Mouse (Mus musculus): ENCODE results near the gene Spata33. TPM values are rescaled to one million over a fixed set of nuclear protein-coding genes. Genes with fewer than 3 reads are reported as not detected.

Gene Spata33
- total RNA-seq, 1 experiment, result 1.2 TPM

GRCm38 (mm10) chr8:123213118-123213772 is 613 bp downstream of the Spata33 start:
- peak overlapping the region; percentile 62 to 95 for H3K4me3 ChIP-seq (ENCODE audit: insufficient read depth in 1 of 2, low read depth in 1 of 2, low read length in 2 of 2, poor library complexity in 1 of 2, severe bottlenecking in 1 of 2)
- H3K9ac ChIP-seq (ENCODE audit: insufficient read depth, low read depth, low read length, poor library complexity, severe bottlenecking), result peak overlapping the region; percentile 58
- H3K4me1 ChIP-seq (ENCODE audit: control insufficient read depth in 2 of 2, insufficient read depth in 2 of 2, low read length in 2 of 2, poor library complexity in 1 of 2), result peaks cover 2 to 3% of the 10 kb centered on the region in 2 experiments; a peak in 2 of 4 replicates
- peaks cover 15% of the 10 kb centered on the region for H3K36me3 ChIP-seq (ENCODE audit: control insufficient read depth, insufficient read depth, low read length, poor library complexity, severe bottlenecking)
- no peak for DNase-seq (ENCODE audit: low read depth, low spot score)
- no peaks in the 10 kb centered on the region for H3K9me3 ChIP-seq (ENCODE audit: control insufficient read depth, insufficient read depth, low read depth, low read length)
- TF ChIP-seq MAFK (IDR thresholded peaks at IDR 0.05; ENCODE audit: insufficient read depth, low read depth, low read length) (no peak), ZC3H11A (IDR thresholded peaks at IDR 0.05; ENCODE audit: borderline replicate concordance, low read depth, low read length) (no peak), ZNF384 (IDR thresholded peaks at IDR 0.05; ENCODE audit: low read depth, low read length) (no peak), HCFC1 (IDR thresholded peaks at IDR 0.05; ENCODE audit: borderline replicate concordance, insufficient read depth, low read length) (no peak), CHD2 (IDR thresholded peaks at IDR 0.05; ENCODE audit: low read depth, low read length) (no peak)
- in situ Hi-C loops (cut with MboI; ENCODE audit: low sequenced_read_pairs in 2 of 2, unreplicated experiment in 2 of 2), result no loop called here
- no peak overlapping the region for H3K27ac ChIP-seq (ENCODE audit: insufficient read depth, low read depth, low read length, poor library complexity, severe bottlenecking)

- no peak overlapping the region for H3K9ac ChIP-seq (ENCODE audit: insufficient read depth, low read depth, low read length, poor library complexity, severe bottlenecking)
- no peak overlapping the region for H3K4me3 ChIP-seq (ENCODE audit: insufficient read depth in 1 of 2, low read depth in 1 of 2, low read length in 2 of 2, poor library complexity in 1 of 2, severe bottlenecking in 1 of 2)
- TF ChIP-seq CHD2 (IDR thresholded peaks at IDR 0.05; ENCODE audit: low read depth, low read length) (no peak), ZC3H11A (IDR thresholded peaks at IDR 0.05; ENCODE audit: borderline replicate concordance, low read depth, low read length) (no peak), ZNF384 (IDR thresholded peaks at IDR 0.05; ENCODE audit: low read depth, low read length) (no peak), HCFC1 (IDR thresholded peaks at IDR 0.05; ENCODE audit: borderline replicate concordance, insufficient read depth, low read length) (no peak), MAFK (IDR thresholded peaks at IDR 0.05; ENCODE audit: insufficient read depth, low read depth, low read length) (no peak)
- peaks cover 2 to 3% of the 10 kb centered on the region in 2 experiments; a peak in 2 of 4 replicates for H3K4me1 ChIP-seq (ENCODE audit: control insufficient read depth in 2 of 2, insufficient read depth in 2 of 2, low read length in 2 of 2, poor library complexity in 1 of 2)
- no peak overlapping the region for H3K27ac ChIP-seq (ENCODE audit: insufficient read depth, low read depth, low read length, poor library complexity, severe bottlenecking)
- DNase-seq (ENCODE audit: low read depth, low spot score), result no peak
- in situ Hi-C loops (cut with MboI; ENCODE audit: low sequenced_read_pairs in 2 of 2, unreplicated experiment in 2 of 2), result no loop called here
- no peaks in the 10 kb centered on the region for H3K9me3 ChIP-seq (ENCODE audit: control insufficient read depth, insufficient read depth, low read depth, low read length)
- H3K36me3 ChIP-seq (ENCODE audit: control insufficient read depth, insufficient read depth, low read length, poor library complexity, severe bottlenecking), result no peaks in the 10 kb centered on the region; the same call in 1 of the 2 replicates
These were observed 2.8 kb downstream of the Spata33 start for GRCm38 (mm10) chr8:123215430-123215829.

- no peaks in the 10 kb centered on the region for H3K9me3 ChIP-seq (ENCODE audit: control insufficient read depth, insufficient read depth, low read depth, low read length)
- TF ChIP-seq CHD2 (IDR thresholded peaks at IDR 0.05; ENCODE audit: low read depth, low read length), result no peak
- no peak for TF ChIP-seq ZC3H11A (IDR thresholded peaks at IDR 0.05; ENCODE audit: borderline replicate concordance, low read depth, low read length)
- no peak for TF ChIP-seq HCFC1 (IDR thresholded peaks at IDR 0.05; ENCODE audit: borderline replicate concordance, insufficient read depth, low read length)
- no peak for TF ChIP-seq MAFK (IDR thresholded peaks at IDR 0.05; ENCODE audit: insufficient read depth, low read depth, low read length)
- no peak for TF ChIP-seq ZNF384 (IDR thresholded peaks at IDR 0.05; ENCODE audit: low read depth, low read length)
- H3K27ac ChIP-seq (ENCODE audit: insufficient read depth, low read depth, low read length, poor library complexity, severe bottlenecking), result no peak overlapping the region
- H3K4me3 ChIP-seq (ENCODE audit: insufficient read depth in 1 of 2, low read depth in 1 of 2, low read length in 2 of 2, poor library complexity in 1 of 2, severe bottlenecking in 1 of 2), result no peak overlapping the region
- DNase-seq (ENCODE audit: low read depth, low spot score), result no peak
- H3K4me1 ChIP-seq (ENCODE audit: control insufficient read depth in 2 of 2, insufficient read depth in 2 of 2, low read length in 2 of 2, poor library complexity in 1 of 2), result peaks cover 2 to 3% of the 10 kb centered on the region in 2 experiments; a peak in 2 of 4 replicates
- no peak overlapping the region for H3K9ac ChIP-seq (ENCODE audit: insufficient read depth, low read depth, low read length, poor library complexity, severe bottlenecking)
- in situ Hi-C loops (cut with MboI; ENCODE audit: low sequenced_read_pairs in 2 of 2, unreplicated experiment in 2 of 2), result no loop called here
- no peaks in the 10 kb centered on the region for H3K36me3 ChIP-seq (ENCODE audit: control insufficient read depth, insufficient read depth, low read length, poor library complexity, severe bottlenecking)
These were observed 8.3 kb downstream of the Spata33 start for GRCm38 (mm10) chr8:123220917-123221316.

GRCm38 (mm10) chr8:123224278-123225266 is 11.9 kb downstream of the Spata33 start, which contains the start of gene Cdk10:
TSS of gene Cdk10 (plus strand) at chr8:123224842.
- H3K9me3 ChIP-seq (ENCODE audit: control insufficient read depth, insufficient read depth, low read depth, low read length), result no peaks in the 10 kb centered on the region
- H3K4me3 ChIP-seq (ENCODE audit: insufficient read depth in 1 of 2, low read depth in 1 of 2, low read length in 2 of 2, poor library complexity in 1 of 2, severe bottlenecking in 1 of 2), result peak within 1 kb of the TSS; percentile 85 to 90
- peak; percentile 87 for DNase-seq (ENCODE audit: low read depth, low spot score)
- TF ChIP-seq HCFC1 (IDR thresholded peaks at IDR 0.05; ENCODE audit: borderline replicate concordance, insufficient read depth, low read length), result peak; percentile 77; the same call in 1 of the 2 replicates
- TF ChIP-seq ZC3H11A (IDR thresholded peaks at IDR 0.05; ENCODE audit: borderline replicate concordance, low read depth, low read length), result no peak
- H3K9ac ChIP-seq (ENCODE audit: insufficient read depth, low read depth, low read length, poor library complexity, severe bottlenecking), result peak within 1 kb of the TSS; percentile 94
- H3K36me3 ChIP-seq (ENCODE audit: control insufficient read depth, insufficient read depth, low read length, poor library complexity, severe bottlenecking), result peaks cover 14% of the 10 kb centered on the region
- in situ Hi-C loops (cut with MboI; ENCODE audit: low sequenced_read_pairs in 2 of 2, unreplicated experiment in 2 of 2), result no loop called here
- H3K4me1 ChIP-seq (ENCODE audit: control insufficient read depth in 2 of 2, insufficient read depth in 2 of 2, low read length in 2 of 2, poor library complexity in 1 of 2), result peaks cover 0 to 2% of the 10 kb centered on the region in 2 experiments; a peak in 1 of 4 replicates
- 0 out of 2 replicates have a peak within 1 kb of the TSS, but pooled peaks have one; percentile 15 for H3K27ac ChIP-seq (ENCODE audit: insufficient read depth, low read depth, low read length, poor library complexity, severe bottlenecking)

Measured in ES-E14 (cell line).